Mouse (Mus musculus) midbrain, embryonic 11.5 days (tissue): ENCODE measurements around the gene Rps12. TPM values are rescaled to one million over a fixed set of nuclear protein-coding genes. Genes with fewer than 3 reads are reported as not detected.
"Not testable (repeated sequence)": the region's sequence is repeated elsewhere in the genome, so short reads cannot be mapped to it uniquely, and the experiment has no call there.

ENCODE experiments used
- ATAC-seq: fragments of 200-750 bp; cut with Nextera tagmentation; 2 replicates; pipeline ENCODE4 v1.8.0; 2017; ENCODE audit warnings: moderate TSS enrichment, moderate library complexity; ENCODE audit not compliant: low FRiP score
- DNase-seq: peaks from one replicate; pipeline ENCODE4 v3.0.0; 2015; ENCODE audit warnings: low spot score; ENCODE audit errors: missing footprints
- H3K27ac ChIP-seq: fragments of 300-500 bp; sonication (generic); 2 replicates; pipeline ENCODE4 v1.5.1; 2014; ENCODE audit warnings: low read depth, low read length
- H3K27me3 ChIP-seq: fragments of 300-500 bp; sonication (generic); 2 replicates; pipeline ENCODE4 v1.6.1; 2014; ENCODE audit warnings: mild to moderate bottlenecking, low read length, moderate library complexity, mixed read lengths; ENCODE audit not compliant: control insufficient read depth, insufficient read depth
- H3K36me3 ChIP-seq: fragments of 300-500 bp; sonication (generic); 2 replicates; pipeline ENCODE4 v1.6.1; 2014; ENCODE audit warnings: mild to moderate bottlenecking, low read length, moderate library complexity, mixed read lengths; ENCODE audit not compliant: control insufficient read depth, insufficient read depth
- H3K4me1 ChIP-seq: fragments of 300-500 bp; sonication (generic); 2 replicates; pipeline ENCODE4 v1.6.1; 2014; ENCODE audit warnings: low read length; ENCODE audit not compliant: control insufficient read depth, insufficient read depth
- H3K4me2 ChIP-seq: fragments of 300-500 bp; sonication (generic); 2 replicates; pipeline ENCODE4 v1.6.1; 2014; ENCODE audit warnings: mild to moderate bottlenecking, moderate library complexity
- H3K4me3 ChIP-seq: fragments of 300-500 bp; sonication (generic); 2 replicates; pipeline ENCODE4 v1.5.1; 2014; ENCODE audit warnings: low read depth, low read length
- H3K9ac ChIP-seq: fragments of 300-500 bp; sonication (generic); 2 replicates; pipeline ENCODE4 v1.6.1; 2014; ENCODE audit warnings: low read length
- H3K9me3 ChIP-seq: fragments of 300-500 bp; sonication (generic); 2 replicates; pipeline ENCODE4 v1.6.1; 2016; ENCODE audit warnings: low read length; ENCODE audit not compliant: control insufficient read depth
- WGBS: fragments of 180-500 bp; shearing (Covaris S2); extraction: QIAGEN DNeasy Blood & Tissue Kit; methylation state at CpG from one replicate; pipeline ENCODE4 v1.1.7; 2014; 5-methylcytosine and 5-hydroxymethylcytosine counted together
- polyA plus RNA-seq: library from polyadenylated mRNA; unstranded; fragments of >200 nt; fragmentation: Nextera tagmentation; extraction: Ambion mirVana; gene quantifications from 2 replicates; pipeline ENCODE4 v1.2.1, GENCODE M21; 2014

The Rps12 gene
- polyA plus RNA-seq, 1 experiment from 2014 or later, result 132 TPM

DNA sequence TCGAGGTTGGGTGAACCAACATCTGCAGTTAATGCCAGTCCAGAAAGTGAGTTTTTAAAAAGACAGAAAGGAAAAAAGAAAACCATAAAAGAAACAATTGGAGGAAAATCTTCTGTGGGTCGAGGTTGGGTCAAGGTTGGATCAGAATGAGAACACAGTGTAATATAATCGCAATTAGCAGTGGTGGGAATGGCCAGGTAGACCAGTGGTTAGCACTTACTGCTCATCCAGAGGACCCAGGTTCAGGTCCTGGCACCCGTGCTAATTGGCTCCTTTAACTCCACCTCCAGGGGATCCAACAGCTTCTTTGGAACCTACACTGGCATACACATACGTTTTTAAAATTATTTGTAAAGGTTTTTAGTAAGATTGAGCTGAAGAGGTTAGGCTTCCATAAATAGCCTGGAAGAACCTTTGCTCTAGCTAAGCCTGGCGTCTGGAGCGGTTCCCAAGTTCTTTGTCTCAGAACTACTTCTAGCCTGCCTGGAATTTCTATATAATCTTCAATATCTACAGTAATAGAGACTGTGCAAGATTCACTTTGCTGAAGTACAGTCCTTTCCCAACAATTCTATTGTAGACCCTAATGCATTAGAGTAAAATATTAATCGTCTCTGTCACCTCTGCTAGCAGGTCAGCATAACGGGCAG lies 8.9 kb upstream of the Rps12 start:
- H3K4me3 ChIP-seq, result peak overlapping the region; percentile 53
- H3K36me3 ChIP-seq, result no peaks in the 10 kb centered on the region
- 52% methylated on average over 9 of the region's 9 CpGs for WGBS
- H3K27ac ChIP-seq, result no peak overlapping the region
- no peaks in the 10 kb centered on the region for H3K9me3 ChIP-seq
- peak overlapping the region; percentile 88; the same call in 1 of the 2 replicates for H3K9ac ChIP-seq
- DNase-seq, result no peak
- no peaks in the 10 kb centered on the region for H3K4me1 ChIP-seq
- peak overlapping the region; percentile 73 for H3K4me2 ChIP-seq
- ATAC-seq, result no peak
- H3K27me3 ChIP-seq, result no peaks in the 10 kb centered on the region

DNA sequence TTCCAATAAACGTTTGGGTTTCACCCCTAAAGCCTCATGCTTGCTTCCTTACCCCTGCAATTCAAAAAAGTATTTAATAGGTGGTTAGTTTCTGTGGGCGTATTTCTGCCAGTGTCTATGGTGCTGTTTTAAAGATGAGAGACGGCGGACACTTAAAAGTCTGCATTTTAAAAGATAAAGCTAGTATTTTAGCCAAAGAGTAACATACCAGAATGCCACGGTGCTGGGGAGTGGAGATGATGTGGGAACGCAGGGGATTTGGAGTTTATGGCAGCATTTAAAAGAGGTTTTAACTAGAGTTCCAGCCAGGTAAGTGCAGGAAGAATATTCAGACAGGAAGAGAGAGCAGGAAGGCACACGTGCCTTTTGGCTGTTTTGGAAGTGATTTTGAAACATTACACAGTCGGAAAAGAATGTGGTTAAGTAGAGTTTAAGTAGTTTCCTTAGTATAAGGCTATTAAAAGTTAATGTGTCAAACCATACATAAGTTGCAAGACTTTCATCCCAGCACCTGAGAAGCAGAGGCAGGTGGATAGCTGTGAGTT lies 1.1 kb upstream of the Rps12 start:
- H3K4me1 ChIP-seq, result peaks cover 12% of the 10 kb centered on the region
- H3K36me3 ChIP-seq, result peaks cover 5% of the 10 kb centered on the region; the same call in 1 of the 2 replicates
- DNase-seq (no peak), ATAC-seq (no peak)
- 18% methylated on average over 8 of the region's 8 CpGs for WGBS
- no peaks in the 10 kb centered on the region for H3K27me3 ChIP-seq
- H3K9ac ChIP-seq, result peak overlapping the region; percentile 77
- H3K4me2 ChIP-seq, result peak overlapping the region; percentile 52
- peak overlapping the region; percentile 66 for H3K4me3 ChIP-seq
- H3K9me3 ChIP-seq, result no peaks in the 10 kb centered on the region
- H3K27ac ChIP-seq, result no peak overlapping the region

DNA sequence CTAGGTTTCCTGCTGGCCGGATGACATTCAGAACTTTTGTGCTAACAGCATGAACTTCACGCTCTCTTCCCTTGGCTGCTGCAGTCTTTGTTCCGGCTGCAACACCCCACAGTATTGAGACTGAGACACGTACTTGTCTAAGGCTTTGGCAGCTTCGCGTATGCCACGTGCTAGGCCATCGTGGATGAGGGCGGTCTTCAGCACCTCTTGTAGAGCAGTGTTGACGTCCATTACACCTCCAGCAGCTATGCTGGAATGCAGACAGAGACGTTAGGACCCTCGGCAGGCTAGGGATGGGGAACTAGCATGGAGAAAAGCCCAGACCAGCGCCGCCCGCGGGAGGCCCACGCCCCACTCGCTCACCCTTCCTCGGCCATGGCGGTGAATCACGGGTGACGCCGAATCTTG lies 440 bp downstream of the Rps12 start:
- not testable (repeated sequence) for H3K36me3 ChIP-seq, DNase-seq, H3K9me3 ChIP-seq, H3K27me3 ChIP-seq
- Histone ChIP-seq H3K4me3 (peak overlapping the region; percentile 66), H3K9ac (peak overlapping the region; percentile 91), H3K4me2 (peak overlapping the region; percentile 87), H3K27ac (peak overlapping the region; percentile 0; the same call in 1 of the 2 replicates), H3K4me1 (peaks cover 12% of the 10 kb centered on the region)
- WGBS, result under 1% methylated on average over 23 of the region's 23 CpGs
- peak; percentile 62 for ATAC-seq

DNA sequence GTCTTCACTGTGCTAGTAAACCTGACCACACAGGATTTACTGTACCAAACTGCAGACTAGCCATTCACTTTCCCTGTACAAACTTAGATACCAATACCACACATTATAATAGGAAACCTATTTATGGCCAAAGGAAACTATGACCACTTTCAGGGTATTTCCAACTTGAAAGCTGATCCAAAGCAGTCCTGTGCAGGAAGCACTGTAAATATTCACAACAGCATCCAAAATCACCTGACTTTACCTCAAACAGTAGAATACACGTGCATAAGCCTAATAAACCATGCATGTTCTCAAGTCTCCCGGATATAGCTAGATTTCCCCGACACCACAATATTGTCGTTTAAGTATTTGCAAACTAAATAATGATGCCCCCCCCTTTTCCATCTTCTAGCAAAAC lies 1.0 kb downstream of the Rps12 start:
- H3K9me3 ChIP-seq, result no peaks in the 10 kb centered on the region
- ATAC-seq (no peak), DNase-seq (no peak)
- WGBS, result under 1% methylated on average over 4 of the region's 4 CpGs
- peak overlapping the region; percentile 87 for H3K4me2 ChIP-seq
- no peak overlapping the region for H3K27ac ChIP-seq
- peak overlapping the region; percentile 66 for H3K4me3 ChIP-seq
- H3K27me3 ChIP-seq, result no peaks in the 10 kb centered on the region
- peaks cover 12% of the 10 kb centered on the region for H3K4me1 ChIP-seq
- peak overlapping the region; percentile 91 for H3K9ac ChIP-seq
- peaks cover 5% of the 10 kb centered on the region; the same call in 1 of the 2 replicates for H3K36me3 ChIP-seq

DNA sequence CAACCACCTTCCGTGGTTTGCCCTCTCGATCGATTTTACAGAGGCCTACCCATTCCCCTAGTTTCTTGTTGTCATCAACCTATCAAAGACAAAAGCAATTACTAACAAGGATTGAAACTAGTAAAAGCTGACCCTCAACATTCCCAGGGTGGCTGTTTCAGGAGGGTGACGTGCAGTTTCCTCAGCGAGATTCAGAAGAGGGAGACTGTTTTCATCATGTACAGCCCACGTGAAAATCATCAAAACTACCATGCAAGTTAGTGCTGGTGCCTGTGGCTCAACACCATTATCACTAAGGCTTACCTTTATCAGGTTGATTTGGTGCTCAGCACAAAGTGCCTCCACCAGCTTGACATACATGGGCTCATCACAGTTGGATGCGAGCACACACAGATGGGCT lies 1.5 kb downstream of the Rps12 start:
- not testable (repeated sequence) for DNase-seq, H3K36me3 ChIP-seq, H3K27me3 ChIP-seq, ATAC-seq, H3K9me3 ChIP-seq, H3K27ac ChIP-seq
- peak overlapping the region; percentile 87 for H3K4me2 ChIP-seq
- WGBS, result 42% methylated on average over 7 of the region's 7 CpGs
- H3K9ac ChIP-seq, result peak overlapping the region; percentile 91
- peaks cover 12% of the 10 kb centered on the region for H3K4me1 ChIP-seq
- H3K4me3 ChIP-seq, result peak overlapping the region; percentile 66

DNA sequence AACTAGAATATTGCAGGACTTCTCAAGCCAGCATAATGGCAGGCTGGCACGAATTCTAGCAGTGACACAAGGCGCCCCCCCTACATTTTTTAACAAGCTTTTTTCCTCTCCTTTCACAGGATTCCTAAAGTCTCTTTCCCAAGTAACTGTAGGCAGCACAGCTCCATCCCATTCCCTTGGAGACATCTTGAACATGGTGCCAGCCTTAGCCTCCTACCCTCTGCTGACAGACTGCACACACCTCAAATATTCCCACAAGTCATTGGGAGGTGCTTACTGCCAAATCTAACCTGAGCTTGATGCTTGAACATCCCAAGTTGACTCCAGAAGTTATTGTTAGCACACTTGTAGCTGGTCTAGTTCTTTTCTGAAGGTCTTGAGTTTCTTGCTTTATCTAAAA lies 3.0 kb downstream of the Rps12 start:
- Histone ChIP-seq H3K4me2 (no peak overlapping the region), H3K4me3 (no peak overlapping the region), H3K27me3 (no peaks in the 10 kb centered on the region), H3K27ac (no peak overlapping the region), H3K4me1 (peaks cover 12% of the 10 kb centered on the region), H3K9me3 (no peaks in the 10 kb centered on the region), H3K36me3 (peaks cover 5% of the 10 kb centered on the region; the same call in 1 of the 2 replicates), H3K9ac (no peak overlapping the region)
- DNase-seq (no peak), ATAC-seq (no peak)
- 34% methylated on average over 2 of the region's 2 CpGs for WGBS

DNA sequence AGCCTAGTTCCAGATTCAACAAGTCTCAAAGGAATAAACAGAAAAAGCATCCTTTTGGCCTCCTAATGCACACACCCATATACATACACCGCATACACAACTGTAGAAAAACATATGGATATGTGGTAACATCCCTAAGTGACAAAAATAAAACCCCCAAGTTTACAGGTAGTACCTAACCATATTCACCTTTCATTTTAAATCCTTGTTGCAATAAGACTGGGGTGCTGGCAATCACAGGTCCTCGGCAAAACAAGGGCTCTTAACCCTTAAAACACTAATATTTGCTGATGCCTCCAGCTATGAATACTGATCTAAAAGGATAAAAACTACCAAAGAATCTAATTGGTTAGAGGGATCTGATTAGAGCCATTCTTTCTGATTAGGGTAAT lies 3.6 kb downstream of the Rps12 start:
- Histone ChIP-seq H3K27ac (no peak overlapping the region), H3K9me3 (no peaks in the 10 kb centered on the region), H3K27me3 (no peaks in the 10 kb centered on the region), H3K9ac (no peak overlapping the region), H3K4me3 (no peak overlapping the region), H3K36me3 (peaks cover 5% of the 10 kb centered on the region; the same call in 1 of the 2 replicates), H3K4me1 (peaks cover 12% of the 10 kb centered on the region), H3K4me2 (no peak overlapping the region)
- no peak for DNase-seq
- 18% methylated on average over 2 of the region's 2 CpGs for WGBS
- ATAC-seq, result no peak

DNA sequence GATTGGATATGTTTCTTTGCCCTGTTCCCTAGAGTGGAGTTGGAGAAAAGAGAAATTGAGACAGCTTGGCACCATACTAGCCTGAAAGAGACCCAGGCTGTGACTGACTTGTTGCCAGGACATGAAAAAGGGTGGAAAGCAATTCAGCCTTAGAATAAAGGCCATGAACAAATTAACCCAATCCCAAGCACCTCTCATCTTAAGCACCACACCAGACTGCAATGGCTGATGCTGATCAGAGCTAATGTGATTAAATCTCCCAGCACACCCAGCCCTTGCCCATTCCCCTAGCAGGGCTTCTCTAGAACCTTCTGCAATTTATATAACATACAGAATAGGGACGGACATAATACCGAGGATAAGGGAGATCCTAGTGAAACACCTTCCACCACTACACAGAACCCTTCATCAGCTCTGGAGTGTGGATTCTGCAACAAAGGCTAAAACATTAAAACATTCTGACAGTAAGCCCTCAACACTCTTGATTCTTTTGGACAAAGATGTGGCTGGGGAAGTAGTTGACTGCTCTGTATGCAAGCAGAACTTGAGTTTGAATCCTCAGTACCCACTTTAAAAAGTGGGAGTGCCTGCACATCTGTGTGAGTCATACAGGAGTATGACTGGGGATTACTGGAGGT lies 4.1 kb downstream of the Rps12 start:
- Histone ChIP-seq H3K27ac (no peak overlapping the region), H3K27me3 (no peaks in the 10 kb centered on the region), H3K4me1 (peaks cover 8% of the 10 kb centered on the region)

More for the DNA sequence above, 4.1 kb downstream of the Rps12 start:
- peaks cover 5% of the 10 kb centered on the region; the same call in 1 of the 2 replicates for H3K36me3 ChIP-seq
- H3K4me2 ChIP-seq, result no peak overlapping the region
- H3K9ac ChIP-seq, result no peak overlapping the region
- H3K9me3 ChIP-seq, result no peaks in the 10 kb centered on the region
- no peak for ATAC-seq
- 29% methylated on average over 2 of the region's 2 CpGs for WGBS
- H3K4me3 ChIP-seq, result no peak overlapping the region
- no peak for DNase-seq
